Mouse (Mus musculus) layer of hippocampus, adult 2 months (tissue): ENCODE data around the gene Itpr3. TPM values are rescaled to one million over a fixed set of nuclear protein-coding genes. Genes with fewer than 3 reads are reported as not detected.

Source experiments
- DNase-seq, 2 experiments: peaks; one replicate each; pipeline ENCODE4 v3.0.0; 2022; ENCODE audit warnings: low spot score in 2 of 2
- H3K27ac ChIP-seq: fragments of 200-600 bp; 2 replicates; pipeline ENCODE4 v1.8.1; 2022
- H3K4me3 ChIP-seq: fragments of 200-600 bp; 2 replicates; pipeline ENCODE4 v1.8.1; 2022; ENCODE audit warnings: mild to moderate bottlenecking
- CTCF ChIP-seq: fragments of 200-600 bp; conservative IDR thresholded peaks from 2 replicates; pipeline ENCODE4 v1.8.1; 2022; ENCODE audit warnings: antibody characterized with exemption, mild to moderate bottlenecking, moderate library complexity
- total RNA-seq, 2 experiments: library from RNA; stranded (reverse); gene quantifications; 2 replicates each; pipeline ENCODE4 v1.2.3; 2021

The Itpr3 gene
- total RNA-seq, 2 experiments from 2014 or later, result 2.6 to 3.6 TPM

- TF ChIP-seq CTCF, result no peak
- peak overlapping the region; percentile 67 for H3K27ac ChIP-seq
- H3K4me3 ChIP-seq, result no peak overlapping the region
Observed at GRCm38 (mm10) chr17:27119954-27120353, 62.9 kb downstream of the Itpr3 start.

GRCm38 (mm10) chr17:27120561-27121024 lies 63.5 kb downstream of the Itpr3 start:
- TF ChIP-seq CTCF, result peak; percentile 93
- peak overlapping the region; percentile 67 for H3K27ac ChIP-seq
- H3K4me3 ChIP-seq, result peak overlapping the region; percentile 20; the same call in 1 of the 2 replicates
- DNase-seq, result peak; percentile 54 to 75

More at GRCm38 (mm10) chr17:27119954-27120353, 62.9 kb downstream of the Itpr3 start:
- DNase-seq, result no peak

- no peak overlapping the region for H3K4me3 ChIP-seq
- peak overlapping the region; percentile 67 for H3K27ac ChIP-seq
- peak; percentile 37 for TF ChIP-seq CTCF
- DNase-seq, result no peak
Observed at GRCm38 (mm10) chr17:27121266-27121665, 64.2 kb downstream of the Itpr3 start.

GRCm38 (mm10) chr17:27121781-27122180 lies 64.7 kb downstream of the Itpr3 start:
- H3K4me3 ChIP-seq, result no peak overlapping the region
- DNase-seq, result no peak
- peak overlapping the region; percentile 67 for H3K27ac ChIP-seq
- no peak for TF ChIP-seq CTCF

- peak overlapping the region; percentile 46; the same call in 1 of the 2 replicates for H3K27ac ChIP-seq
- H3K4me3 ChIP-seq, result no peak overlapping the region
- no peak for DNase-seq
- no peak for TF ChIP-seq CTCF
Observed at GRCm38 (mm10) chr17:27122701-27123100, 65.6 kb downstream of the Itpr3 start.

- DNase-seq, result no peak
- H3K27ac ChIP-seq, result peak overlapping the region; percentile 46; the same call in 1 of the 2 replicates
- H3K4me3 ChIP-seq, result no peak overlapping the region
- TF ChIP-seq CTCF, result no peak
Observed at GRCm38 (mm10) chr17:27123103-27123502, 66.0 kb downstream of the Itpr3 start.

GRCm38 (mm10) chr17:27123813-27124375 lies 66.8 kb downstream of the Itpr3 start:
- TF ChIP-seq CTCF, result no peak
- H3K27ac ChIP-seq, result peak overlapping the region; percentile 76
- DNase-seq, result no peak
- no peak overlapping the region for H3K4me3 ChIP-seq

GRCm38 (mm10) chr17:27125185-27125584 lies 68.1 kb downstream of the Itpr3 start:
- peak; percentile 70 to 79 for DNase-seq
- Histone ChIP-seq H3K4me3 (no peak overlapping the region), H3K27ac (peak overlapping the region; percentile 76)
- peak; percentile 93 for TF ChIP-seq CTCF

- peak in 1 of 2 experiments; percentile 44 for DNase-seq
- Histone ChIP-seq H3K27ac (peak overlapping the region; percentile 76), H3K4me3 (no peak overlapping the region)
- TF ChIP-seq CTCF, result no peak
Observed at GRCm38 (mm10) chr17:27125669-27126202, 68.6 kb downstream of the Itpr3 start.

GRCm38 (mm10) chr17:27126974-27127373 lies 69.9 kb downstream of the Itpr3 start:
- no peak for TF ChIP-seq CTCF
- no peak for DNase-seq
- H3K4me3 ChIP-seq, result no peak overlapping the region
- H3K27ac ChIP-seq, result peak overlapping the region; percentile 76; the same call in 1 of the 2 replicates

GRCm38 (mm10) chr17:27128189-27128588 lies 71.1 kb downstream of the Itpr3 start:
- Histone ChIP-seq H3K4me3 (no peak overlapping the region), H3K27ac (no peak overlapping the region)
- no peak for DNase-seq
- TF ChIP-seq CTCF, result no peak

- Histone ChIP-seq H3K4me3 (peak overlapping the region; percentile 17; the same call in 1 of the 2 replicates), H3K27ac (peak overlapping the region; percentile 43; the same call in 1 of the 2 replicates)
- 0 out of 2 replicates have a peak, but pooled peaks have one; percentile 16 for TF ChIP-seq CTCF
- no peak for DNase-seq
Observed at GRCm38 (mm10) chr17:27129291-27129690, 72.2 kb downstream of the Itpr3 start.

- Histone ChIP-seq H3K4me3 (no peak overlapping the region), H3K27ac (peak overlapping the region; percentile 43; the same call in 1 of the 2 replicates)
- DNase-seq, result no peak
- TF ChIP-seq CTCF, result no peak
Observed at GRCm38 (mm10) chr17:27129819-27130218, 72.7 kb downstream of the Itpr3 start.

- no peak overlapping the region for H3K4me3 ChIP-seq
- no peak for TF ChIP-seq CTCF
- DNase-seq, result no peak
- peak overlapping the region; percentile 43; the same call in 1 of the 2 replicates for H3K27ac ChIP-seq
Observed at GRCm38 (mm10) chr17:27130246-27130645, 73.1 kb downstream of the Itpr3 start.
